21 mouse cellular contexts compared by ENCODE assay signal in genomic region chr10:15791473-15792269, GRCm38 (mm10).
"Had no signal": no experiment of that assay in that cellular context is flagged by ENCODE, and none has a peak within 500 bp of the region (broad histone marks: within the 10 kb centered on the region; RNA-seq: fewer than 3 reads in every experiment).

No protein-coding gene starts in this region.

- H3K9ac ChIP-seq: kidney, embryonic 15.5 days; limb, embryonic 12.5 days; limb, embryonic 15.5 days; liver, embryonic 14.5 days; liver, postnatal 0 days; lung, embryonic 14.5 days; neural tube, embryonic 12.5 days; neural tube, embryonic 15.5 days; stomach, embryonic 15.5 days had no signal

- H3K36me3 ChIP-seq: kidney, embryonic 15.5 days; limb, embryonic 12.5 days; limb, embryonic 15.5 days; neural tube, embryonic 12.5 days; neural tube, embryonic 15.5 days; stomach, embryonic 15.5 days had no signal

- H3K4me1 ChIP-seq: kidney, embryonic 15.5 days; limb, embryonic 12.5 days; limb, embryonic 15.5 days; neural tube, embryonic 12.5 days; neural tube, embryonic 15.5 days; stomach, embryonic 15.5 days had no signal

- DNase-seq: kidney, adult 11 months; kidney, adult 8-10 months; kidney, postnatal 10 days; kidney, postnatal 36 days; layer of hippocampus, adult 9-11 months; liver, postnatal 0 days; lung, embryonic 14.5 days; right cerebral cortex, adult 18-20 months; right cerebral cortex, postnatal 14 days; spleen, adult 18-20 months; thymus, postnatal 25 days had no signal

- H3K27ac ChIP-seq: kidney, embryonic 15.5 days; limb, embryonic 12.5 days; limb, embryonic 15.5 days; liver, embryonic 14.5 days; macrophage; neural tube, embryonic 12.5 days; neural tube, embryonic 15.5 days; stomach, embryonic 15.5 days had no signal

- ATAC-seq: liver, postnatal 0 days; lung, postnatal 0 days had no signal

- H3K9me3 ChIP-seq: kidney, embryonic 15.5 days; limb, embryonic 15.5 days; neural tube, embryonic 12.5 days; neural tube, embryonic 15.5 days; stomach, embryonic 15.5 days had no signal

- H3K27me3 ChIP-seq: kidney, embryonic 15.5 days; limb, embryonic 12.5 days; limb, embryonic 15.5 days; neural tube, embryonic 12.5 days; neural tube, embryonic 15.5 days; stomach, embryonic 15.5 days had no signal

- H3K4me3 ChIP-seq: kidney, embryonic 15.5 days; limb, embryonic 12.5 days; limb, embryonic 15.5 days; neural tube, embryonic 12.5 days; neural tube, embryonic 15.5 days; stomach, embryonic 15.5 days had no signal

- H3K4me2 ChIP-seq: kidney, embryonic 15.5 days; limb, embryonic 12.5 days; limb, embryonic 15.5 days; liver, embryonic 11.5 days; lung, embryonic 14.5 days; neural tube, embryonic 12.5 days; neural tube, embryonic 15.5 days; stomach, embryonic 15.5 days had no signal
